8 mouse cellular contexts compared by ENCODE assay signal in the genomic region with DNA sequence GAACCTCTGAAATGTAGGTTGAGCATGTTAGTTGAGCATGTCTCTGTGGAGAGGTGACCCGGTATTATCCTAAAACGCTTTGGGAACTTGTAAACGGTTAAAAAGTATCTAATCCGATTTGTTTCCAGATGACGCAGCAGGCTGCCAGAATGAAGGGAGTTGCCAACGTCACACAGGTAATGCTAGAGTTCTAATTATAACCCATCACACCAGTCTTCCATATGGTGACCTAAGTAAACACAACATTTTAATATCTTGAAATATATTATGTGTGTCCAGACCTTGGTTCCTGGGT. TPM values are rescaled to one million over a fixed set of nuclear protein-coding genes. Genes with fewer than 3 reads are reported as not detected.
DNase-seq lines count a peak whose midpoint lies in the region; ATAC-seq and TF ChIP-seq lines count a peak whose summit lies in the region.

No protein-coding gene starts in this region.

- TF ChIP-seq CTCF in lung, postnatal 0 days (IDR thresholded peaks at IDR 0.05) = no peak
- no peak for TF ChIP-seq CTCF in liver, postnatal 0 days (IDR thresholded peaks at IDR 0.05; ENCODE audit: low read depth)

- no peaks in the 10 kb centered on the region for H3K27me3 ChIP-seq in lung, postnatal 0 days (replicated peaks; ENCODE audit: insufficient read depth, low read length)
- H3K27me3 ChIP-seq in heart, embryonic 16.5 days (ENCODE audit: control insufficient read depth, insufficient read depth, low read length) = no peaks in the 10 kb centered on the region
- no peaks in the 10 kb centered on the region for H3K27me3 ChIP-seq in liver, postnatal 0 days (ENCODE audit: insufficient read depth, low read length)

- TF ChIP-seq EP300 in lung, postnatal 0 days (IDR thresholded peaks at IDR 0.05) = no peak
- no peak for TF ChIP-seq EP300 in liver, postnatal 0 days (IDR thresholded peaks at IDR 0.05; ENCODE audit: low read depth)

- H3K9ac ChIP-seq in lung, postnatal 0 days (replicated peaks; ENCODE audit: low read depth) = no peak overlapping the region
- H3K9ac ChIP-seq in heart, embryonic 16.5 days (ENCODE audit: low read length) = peak overlapping the region; percentile 66
- H3K9ac ChIP-seq in liver, postnatal 0 days (replicated peaks) = peak overlapping the region; percentile 35; the same call in 1 of the 2 replicates

- no peak overlapping the region for H3K27ac ChIP-seq in lung, postnatal 0 days (ENCODE audit: low read length)
- H3K27ac ChIP-seq in heart, embryonic 16.5 days (ENCODE audit: low read length) = no peak overlapping the region
- H3K27ac ChIP-seq in liver, postnatal 0 days (ENCODE audit: low read depth) = no peak overlapping the region

- peak; percentile 8 for DNase-seq in adrenal gland, postnatal 14 days
- no peak for DNase-seq in adrenal gland, postnatal 25 days
- no peak for DNase-seq in lung, postnatal 0 days (ENCODE audit: low spot score)
- no peak for DNase-seq in lung, postnatal 36 days
- no peak for DNase-seq in liver, postnatal 0 days
- DNase-seq in right cerebral cortex, postnatal 14 days = no peak
- no peak for DNase-seq in T-cell, adult 2 months (ENCODE audit: low spot score)

- ATAC-seq in lung, postnatal 0 days = no peak
- no peak for ATAC-seq in heart, embryonic 16.5 days (replicated peaks; ENCODE audit: extremely low read depth, insufficient read depth, low FRiP score)
- ATAC-seq in liver, postnatal 0 days = no peak

- H3K36me3 ChIP-seq in lung, postnatal 0 days (ENCODE audit: insufficient read depth, low read length) = no peaks in the 10 kb centered on the region
- no peaks in the 10 kb centered on the region for H3K36me3 ChIP-seq in heart, embryonic 16.5 days (ENCODE audit: control insufficient read depth, insufficient read depth)
- H3K36me3 ChIP-seq in liver, postnatal 0 days (replicated peaks; ENCODE audit: insufficient read depth, low read length) = no peaks in the 10 kb centered on the region

- peak overlapping the region; percentile 87 for H3K4me2 ChIP-seq in lung, postnatal 0 days (replicated peaks; ENCODE audit: low read depth, low read length)
- peak overlapping the region; percentile 80 for H3K4me2 ChIP-seq in heart, embryonic 16.5 days (ENCODE audit: low read depth, low read length)
- peak overlapping the region; percentile 95 for H3K4me2 ChIP-seq in liver, postnatal 0 days (ENCODE audit: low read depth, low read length)

- H3K4me1 ChIP-seq in lung, postnatal 0 days (ENCODE audit: insufficient read depth, low read depth, low read length) = peaks cover 3% of the 10 kb centered on the region; the same call in 1 of the 2 replicates
- peaks cover 14% of the 10 kb centered on the region for H3K4me1 ChIP-seq in heart, embryonic 16.5 days (ENCODE audit: control insufficient read depth, insufficient read depth, low read length)
- H3K4me1 ChIP-seq in liver, postnatal 0 days (ENCODE audit: insufficient read depth) = 0 out of 2 replicates have a peak, but pooled peaks cover 4% of the 10 kb centered on the region

- no peak overlapping the region for H3K4me3 ChIP-seq in lung, postnatal 0 days (ENCODE audit: low read depth, low read length)
- peak overlapping the region; percentile 43 for H3K4me3 ChIP-seq in heart, embryonic 16.5 days (ENCODE audit: low read length)
- H3K4me3 ChIP-seq in liver, postnatal 0 days (ENCODE audit: low read depth, low read length) = peak overlapping the region; percentile 88

- WGBS in lung, postnatal 0 days = 5% methylated on average over 6 of the region's 6 CpGs
- under 1% methylated on average over 6 of the region's 6 CpGs for WGBS in heart, embryonic 16.5 days
- WGBS in liver, postnatal 0 days (ENCODE audit: insufficient replicate concordance) = 8% methylated on average over 6 of the region's 6 CpGs

- no peaks in the 10 kb centered on the region for H3K9me3 ChIP-seq in lung, postnatal 0 days (ENCODE audit: low read length)
- H3K9me3 ChIP-seq in heart, embryonic 16.5 days (replicated peaks; ENCODE audit: control insufficient read depth, low read length) = no peaks in the 10 kb centered on the region
- H3K9me3 ChIP-seq in liver, postnatal 0 days (ENCODE audit: low read length) = no peaks in the 10 kb centered on the region

RNA-seq across cellular contexts. Expression of a gene that starts 0.7 kb away (rescaled TPM):
- 137 and 141 TPM in 2 replicates for total RNA-seq in adrenal gland, postnatal 14 days (2021)
- total RNA-seq in adrenal gland, postnatal 25 days (2021) = 61.0 and 78.5 TPM in 2 replicates
- 9.1 and 10.4 TPM in 2 replicates for polyA plus RNA-seq in lung, postnatal 0 days (2015; fragmentation: Nextera tagmentation; extraction: Ambion mirVana)
- polyA plus RNA-seq in heart, embryonic 16.5 days (2015; fragmentation: Nextera tagmentation; extraction: Ambion mirVana) = 14.4 and 18.5 TPM in 2 replicates
- polyA plus RNA-seq in liver, postnatal 0 days (2015; fragmentation: Nextera tagmentation; extraction: Ambion mirVana) = 4.0 and 5.3 TPM in 2 replicates

RNA-seq across cellular contexts. Expression of a gene that starts 51.1 kb away (rescaled TPM):
- total RNA-seq in adrenal gland, postnatal 14 days (2021) = not detected in 2 replicates
- not detected in 2 replicates for total RNA-seq in adrenal gland, postnatal 25 days (2021)
- 0.42 and 0.53 TPM in 2 replicates for polyA plus RNA-seq in lung, postnatal 0 days (2015; fragmentation: Nextera tagmentation; extraction: Ambion mirVana)
- polyA plus RNA-seq in heart, embryonic 16.5 days (2015; fragmentation: Nextera tagmentation; extraction: Ambion mirVana) = not detected in 2 replicates
- polyA plus RNA-seq in liver, postnatal 0 days (2015; fragmentation: Nextera tagmentation; extraction: Ambion mirVana) = not detected in 2 replicates
